Mouse (Mus musculus) kidney, postnatal 0 days (tissue): ENCODE measurements at regions not wholly inside any gene's neighbourhood (a gene's known extent, or its start where the extent isn't known, plus 50 kb on each side); places are given as distances from the start of the nearest gene placed in this dataset.

Experiments
- ATAC-seq: fragments of 200-750 bp; cut with Nextera tagmentation; replicated peaks from 2 replicates; pipeline ENCODE4 v1.8.0; 2017; ENCODE audit warnings: low read depth, moderate number of reproducible peaks, moderate TSS enrichment, moderate library complexity; ENCODE audit not compliant: low FRiP score
- DNase-seq: peaks from one replicate; pipeline ENCODE4 v3.0.0-alpha.2; 2016; ENCODE audit warnings: low spot score
- H3K27ac ChIP-seq: fragments of 300-500 bp; sonication (generic); 2 replicates; pipeline ENCODE4 v1.5.1; 2014; ENCODE audit warnings: mild to moderate bottlenecking
- H3K27me3 ChIP-seq: fragments of 300-500 bp; sonication (generic); 2 replicates; pipeline ENCODE4 v1.6.1; 2014; ENCODE audit warnings: low read length, mixed read lengths; ENCODE audit not compliant: insufficient read depth
- H3K36me3 ChIP-seq: fragments of 300-500 bp; sonication (generic); 2 replicates; pipeline ENCODE4 v1.6.1; 2014; ENCODE audit warnings: low read length, mixed read lengths; ENCODE audit not compliant: insufficient read depth
- H3K4me1 ChIP-seq: fragments of 300-500 bp; sonication (generic); replicated peaks from 2 replicates; pipeline ENCODE4 v1.6.1; 2014; ENCODE audit warnings: antibody characterized with exemption, low read length, mixed read lengths; ENCODE audit not compliant: insufficient read depth
- H3K4me2 ChIP-seq: fragments of 300-500 bp; sonication (generic); 2 replicates; pipeline ENCODE4 v1.6.1; 2014; ENCODE audit warnings: mild to moderate bottlenecking, low read length, moderate library complexity, mixed read lengths
- H3K4me3 ChIP-seq: fragments of 300-500 bp; sonication (generic); replicated peaks from 2 replicates; pipeline ENCODE4 v1.5.1; 2014; ENCODE audit warnings: low read depth, low read length
- H3K9ac ChIP-seq: fragments of 300-500 bp; sonication (generic); 2 replicates; pipeline ENCODE4 v1.6.1; 2014; ENCODE audit warnings: low read depth, low read length
- H3K9me3 ChIP-seq: fragments of 300-500 bp; sonication (generic); replicated peaks from 2 replicates; pipeline ENCODE4 v1.6.1; 2016; ENCODE audit warnings: low read length, inconsistent platforms, mixed read lengths
- CTCF ChIP-seq: IDR thresholded peaks from 2 replicates; pipeline ENCODE4 v1.5.1; 2016; ENCODE audit warnings: antibody characterized with exemption, low read depth, mild to moderate bottlenecking, moderate library complexity
- WGBS: fragments of 180-500 bp; shearing (Covaris S2); extraction: QIAGEN DNeasy Blood & Tissue Kit; methylation state at CpG from one replicate; pipeline ENCODE4 v1.1.7; 2014; 5-methylcytosine and 5-hydroxymethylcytosine counted together

DNA sequence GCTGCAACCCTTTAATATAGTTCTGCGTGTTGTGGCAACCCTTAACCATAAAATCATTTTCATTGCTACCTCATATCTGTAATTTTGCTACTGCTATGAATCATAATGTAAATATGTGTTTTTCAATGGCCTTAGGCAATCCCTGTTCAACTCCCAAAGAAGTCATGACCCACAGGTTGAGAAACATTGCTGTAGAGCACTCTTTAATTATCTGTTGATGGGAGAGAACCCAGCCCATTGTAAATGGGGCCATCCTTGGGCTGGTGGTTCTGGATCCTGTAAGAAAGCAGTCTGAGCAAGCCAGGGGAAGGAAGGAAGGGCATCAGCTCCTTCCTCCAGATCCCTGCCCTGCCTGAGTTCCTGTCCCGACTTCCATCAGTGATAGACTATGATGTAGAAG, 148.6 kb downstream of the Rybp start:
- DNase-seq (no peak), ATAC-seq (no peak)
- Histone ChIP-seq H3K27me3 (no peaks in the 10 kb centered on the region), H3K4me1 (peaks cover 4% of the 10 kb centered on the region; the same call in 1 of the 2 replicates), H3K27ac (no peak overlapping the region), H3K9me3 (no peaks in the 10 kb centered on the region), H3K36me3 (no peaks in the 10 kb centered on the region), H3K4me3 (no peak overlapping the region), H3K9ac (no peak overlapping the region), H3K4me2 (no peak overlapping the region)
- 80% methylated on average over 2 of the region's 2 CpGs for WGBS
- TF ChIP-seq CTCF = no peak

GRCm38 (mm10) chr6:100135177-100135576, 152.1 kb downstream of the Rybp start:
- DNase-seq (peak; percentile 53), ATAC-seq (no peak)
- Histone ChIP-seq H3K27me3 (no peaks in the 10 kb centered on the region), H3K9ac (no peak overlapping the region), H3K36me3 (no peaks in the 10 kb centered on the region), H3K4me1 (no peaks in the 10 kb centered on the region), H3K4me3 (no peak overlapping the region), H3K9me3 (no peaks in the 10 kb centered on the region), H3K27ac (no peak overlapping the region), H3K4me2 (no peak overlapping the region)
- TF ChIP-seq CTCF = no peak
- 20% methylated on average over 2 of the region's 2 CpGs for WGBS

- Histone ChIP-seq H3K4me3 (no peak overlapping the region), H3K9me3 (no peaks in the 10 kb centered on the region), H3K27me3 (no peaks in the 10 kb centered on the region), H3K4me1 (no peaks in the 10 kb centered on the region), H3K9ac (no peak overlapping the region), H3K4me2 (no peak overlapping the region), H3K27ac (no peak overlapping the region), H3K36me3 (no peaks in the 10 kb centered on the region)
- ATAC-seq (no peak), DNase-seq (no peak)
- 83% methylated on average over 9 of the region's 9 CpGs for WGBS
- no peak for TF ChIP-seq CTCF
Measured at GRCm38 (mm10) chr6:100133970-100134369, 153.3 kb downstream of the Rybp start.

DNA sequence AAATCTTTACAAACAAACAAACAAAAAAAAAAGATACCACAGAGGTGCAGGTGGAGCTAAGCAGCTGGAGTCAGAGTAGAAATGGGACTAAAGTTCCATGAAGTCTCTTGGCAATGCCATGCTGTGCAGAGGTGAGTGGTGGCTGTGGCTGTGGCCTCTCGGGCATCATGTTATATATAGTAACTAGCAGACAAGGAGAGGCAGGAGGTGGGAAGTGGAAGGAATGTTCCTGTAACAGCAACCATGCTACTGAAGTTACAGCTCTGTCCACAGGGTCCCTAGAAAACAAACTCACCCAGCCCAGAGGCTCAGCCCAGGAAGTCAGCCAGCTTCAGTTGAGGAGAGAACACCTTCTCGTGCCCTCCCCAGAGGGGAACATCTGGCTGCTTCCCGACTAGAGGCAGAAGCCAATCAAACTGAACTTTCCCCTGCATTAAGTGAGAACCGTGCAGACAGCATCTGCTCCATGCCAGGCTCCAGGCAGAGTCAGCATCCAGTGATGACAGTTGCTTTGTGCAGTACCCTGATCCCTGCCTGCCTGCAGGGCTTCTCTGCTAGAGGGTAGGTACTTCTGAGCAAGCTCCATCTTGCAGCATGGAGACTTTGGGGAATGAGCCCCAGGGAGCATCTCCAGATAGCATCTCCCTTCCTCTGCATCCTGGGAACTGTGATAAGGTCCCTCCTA, 154.2 kb downstream of the Rybp start:
- no peak overlapping the region for H3K4me3 ChIP-seq

GRCm38 (mm10) chr6:100127221-100128143, 159.8 kb downstream of the Rybp start:
- Histone ChIP-seq H3K4me3 (no peak overlapping the region), H3K27ac (no peak overlapping the region), H3K36me3 (no peaks in the 10 kb centered on the region), H3K9ac (no peak overlapping the region), H3K9me3 (no peaks in the 10 kb centered on the region), H3K27me3 (no peaks in the 10 kb centered on the region), H3K4me2 (no peak overlapping the region), H3K4me1 (no peaks in the 10 kb centered on the region)
- DNase-seq (peak; percentile 67), ATAC-seq (peak; percentile 62; the same call in 1 of the 2 replicates)
- WGBS = 34% methylated on average over 15 of the region's 15 CpGs
- TF ChIP-seq CTCF = peak; percentile 52

More for the DNA sequence above, 154.2 kb downstream of the Rybp start:
- H3K27me3 ChIP-seq = no peaks in the 10 kb centered on the region
- H3K9me3 ChIP-seq = no peaks in the 10 kb centered on the region
- DNase-seq = no peak
- no peak for TF ChIP-seq CTCF
- no peak overlapping the region for H3K27ac ChIP-seq
- ATAC-seq = no peak
- H3K4me2 ChIP-seq = no peak overlapping the region
- no peaks in the 10 kb centered on the region for H3K4me1 ChIP-seq
- H3K9ac ChIP-seq = no peak overlapping the region
- WGBS = 31% methylated on average over 4 of the region's 4 CpGs
- H3K36me3 ChIP-seq = no peaks in the 10 kb centered on the region

- 65% methylated on average over 8 of the region's 8 CpGs for WGBS
- ATAC-seq (no peak; the same call in 1 of the 2 replicates), DNase-seq (no peak)
- no peaks in the 10 kb centered on the region for H3K4me1 ChIP-seq
- H3K36me3 ChIP-seq = no peaks in the 10 kb centered on the region
- H3K4me3 ChIP-seq = no peak overlapping the region
- no peak for TF ChIP-seq CTCF
- no peaks in the 10 kb centered on the region for H3K9me3 ChIP-seq
- H3K9ac ChIP-seq = no peak overlapping the region
- H3K4me2 ChIP-seq = no peak overlapping the region
- no peaks in the 10 kb centered on the region for H3K27me3 ChIP-seq
- H3K27ac ChIP-seq = no peak overlapping the region
Measured at GRCm38 (mm10) chr6:100126736-100127135, 160.5 kb downstream of the Rybp start.
